Mouse (Mus musculus): Measurements from ENCODE around the gene Meox1. TPM values are rescaled to one million over a fixed set of nuclear protein-coding genes. Genes with fewer than 3 reads are reported as not detected.

The Meox1 gene
- polyA plus RNA-seq, 1 experiment from 2014 or later, result 5.2 TPM

GRCm38 (mm10) chr11:101911855-101912579, 17.8 kb upstream of the Meox1 start:
- no peak for ATAC-seq (ENCODE audit: insufficient number of reproducible peaks, insufficient read depth, low FRiP score, low read depth)
- no peaks in the 10 kb centered on the region for H3K9me3 ChIP-seq (ENCODE audit: control insufficient read depth, low read depth, low read length)
- no peak overlapping the region for H3K4me2 ChIP-seq (replicated peaks; ENCODE audit: low read depth, low read length)
- H3K36me3 ChIP-seq (ENCODE audit: control insufficient read depth, insufficient read depth, low read length), result no peaks in the 10 kb centered on the region
- no peaks in the 10 kb centered on the region for H3K4me1 ChIP-seq (ENCODE audit: control insufficient read depth, insufficient read depth, low read length)
- H3K27ac ChIP-seq (ENCODE audit: low read length), result no peak overlapping the region
- H3K9ac ChIP-seq (replicated peaks; ENCODE audit: low read depth, low read length), result no peak overlapping the region
- 73% methylated on average over 4 of the region's 4 CpGs for WGBS
- no peak overlapping the region for H3K4me3 ChIP-seq (ENCODE audit: low read depth, low read length)
- H3K27me3 ChIP-seq (ENCODE audit: control insufficient read depth, insufficient read depth, low read length), result no peaks in the 10 kb centered on the region

GRCm38 (mm10) chr11:101910230-101910946, 16.2 kb upstream of the Meox1 start:
- WGBS, result 23% methylated on average over 21 of the region's 21 CpGs
- H3K27ac ChIP-seq (ENCODE audit: low read length), result no peak overlapping the region
- no peaks in the 10 kb centered on the region for H3K4me1 ChIP-seq (ENCODE audit: control insufficient read depth, insufficient read depth, low read length)
- H3K27me3 ChIP-seq (ENCODE audit: control insufficient read depth, insufficient read depth, low read length), result no peaks in the 10 kb centered on the region
- H3K36me3 ChIP-seq (ENCODE audit: control insufficient read depth, insufficient read depth, low read length), result no peaks in the 10 kb centered on the region
- no peak overlapping the region for H3K4me3 ChIP-seq (ENCODE audit: low read depth, low read length)
- ATAC-seq (ENCODE audit: insufficient number of reproducible peaks, insufficient read depth, low FRiP score, low read depth), result 0 out of 2 replicates have a peak, but pooled peaks have one; percentile 57
- H3K4me2 ChIP-seq (replicated peaks; ENCODE audit: low read depth, low read length), result no peak overlapping the region
- H3K9me3 ChIP-seq (ENCODE audit: control insufficient read depth, low read depth, low read length), result no peaks in the 10 kb centered on the region
- no peak overlapping the region for H3K9ac ChIP-seq (replicated peaks; ENCODE audit: low read depth, low read length)

DNA sequence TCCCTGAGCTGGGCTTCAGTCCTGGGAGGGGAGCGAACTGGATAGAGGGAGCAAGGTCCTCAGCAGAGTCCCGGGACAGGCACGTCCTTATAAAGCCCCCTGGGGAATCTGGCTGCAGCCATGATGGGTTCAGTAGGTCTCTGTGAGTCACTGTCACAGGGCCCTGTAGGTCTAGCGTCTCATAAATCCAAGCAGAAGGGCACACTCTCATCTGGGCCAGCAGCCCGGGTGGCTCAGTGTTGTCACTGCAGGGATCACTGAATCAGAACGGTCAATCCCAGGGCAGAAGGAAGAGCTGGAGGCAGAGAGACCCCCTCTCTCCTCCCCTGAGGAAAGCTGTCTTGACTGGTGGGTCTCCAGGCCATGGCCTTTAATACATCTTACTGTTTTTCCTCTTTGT, 14.6 kb upstream of the Meox1 start:
- 62% methylated on average over 6 of the region's 6 CpGs for WGBS
- no peaks in the 10 kb centered on the region for H3K9me3 ChIP-seq (ENCODE audit: control insufficient read depth, low read depth, low read length)
- no peaks in the 10 kb centered on the region for H3K36me3 ChIP-seq (ENCODE audit: control insufficient read depth, insufficient read depth, low read length)
- H3K4me1 ChIP-seq (ENCODE audit: control insufficient read depth, insufficient read depth, low read length), result peaks cover 5% of the 10 kb centered on the region; the same call in 1 of the 2 replicates
- H3K27me3 ChIP-seq (ENCODE audit: control insufficient read depth, insufficient read depth, low read length), result no peaks in the 10 kb centered on the region
- ATAC-seq (ENCODE audit: insufficient number of reproducible peaks, insufficient read depth, low FRiP score, low read depth), result no peak
- no peak overlapping the region for H3K4me3 ChIP-seq (ENCODE audit: low read depth, low read length)
- no peak overlapping the region for H3K27ac ChIP-seq (ENCODE audit: low read length)
- no peak overlapping the region for H3K4me2 ChIP-seq (replicated peaks; ENCODE audit: low read depth, low read length)
- no peak overlapping the region for H3K9ac ChIP-seq (replicated peaks; ENCODE audit: low read depth, low read length)

- H3K9ac ChIP-seq (replicated peaks; ENCODE audit: low read depth, low read length), result no peak overlapping the region
- H3K27ac ChIP-seq (ENCODE audit: low read length), result no peak overlapping the region
- H3K36me3 ChIP-seq (ENCODE audit: control insufficient read depth, insufficient read depth, low read length), result no peaks in the 10 kb centered on the region
- no peaks in the 10 kb centered on the region for H3K9me3 ChIP-seq (ENCODE audit: control insufficient read depth, low read depth, low read length)
- peak; percentile 56; the same call in 1 of the 2 replicates for ATAC-seq (ENCODE audit: insufficient number of reproducible peaks, insufficient read depth, low FRiP score, low read depth)
- H3K4me1 ChIP-seq (ENCODE audit: control insufficient read depth, insufficient read depth, low read length), result peaks cover 6% of the 10 kb centered on the region; the same call in 1 of the 2 replicates
- no peak overlapping the region for H3K4me3 ChIP-seq (ENCODE audit: low read depth, low read length)
- WGBS, result 32% methylated on average over 13 of the region's 13 CpGs
- no peaks in the 10 kb centered on the region for H3K27me3 ChIP-seq (ENCODE audit: control insufficient read depth, insufficient read depth, low read length)
- no peak overlapping the region for H3K4me2 ChIP-seq (replicated peaks; ENCODE audit: low read depth, low read length)
Observed at GRCm38 (mm10) chr11:101905115-101905514, 10.9 kb upstream of the Meox1 start.

- Histone ChIP-seq H3K27me3 (ENCODE audit: control insufficient read depth, insufficient read depth, low read length) (no peaks in the 10 kb centered on the region), H3K36me3 (ENCODE audit: control insufficient read depth, insufficient read depth, low read length) (no peaks in the 10 kb centered on the region), H3K9ac (replicated peaks; ENCODE audit: low read depth, low read length) (no peak overlapping the region), H3K9me3 (ENCODE audit: control insufficient read depth, low read depth, low read length) (no peaks in the 10 kb centered on the region), H3K4me1 (ENCODE audit: control insufficient read depth, insufficient read depth, low read length) (peaks cover 14% of the 10 kb centered on the region), H3K4me3 (ENCODE audit: low read depth, low read length) (no peak overlapping the region), H3K4me2 (replicated peaks; ENCODE audit: low read depth, low read length) (no peak overlapping the region), H3K27ac (ENCODE audit: low read length) (0 out of 2 replicates have a peak overlapping the region, but pooled peaks have one; percentile 16)
- 18% methylated on average over 8 of the region's 8 CpGs for whole genome bisulfite sequencing
- no peak for ATAC-seq (ENCODE audit: insufficient number of reproducible peaks, insufficient read depth, low FRiP score, low read depth)
Observed at GRCm38 (mm10) chr11:101901309-101901708, 7.1 kb upstream of the Meox1 start.

DNA sequence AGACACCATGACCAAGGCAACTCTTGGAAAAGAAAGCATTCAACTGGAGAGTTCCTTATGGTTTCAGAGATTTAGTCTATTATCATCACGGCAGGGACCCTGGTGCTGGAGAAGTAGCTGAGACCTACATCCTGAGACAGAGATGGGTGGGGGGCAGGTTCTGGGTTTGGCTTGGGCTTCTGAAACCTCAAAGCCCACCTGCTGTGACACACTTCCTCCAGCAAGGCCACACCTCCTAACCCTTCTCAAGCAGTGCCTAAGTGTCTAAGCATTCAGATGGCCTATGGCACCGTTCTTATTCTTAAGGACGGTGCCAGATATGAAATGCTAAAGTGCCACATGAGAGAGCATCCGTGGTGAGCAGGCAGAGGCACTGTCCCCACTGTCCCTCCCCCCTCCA, 4.2 kb upstream of the Meox1 start:
- Histone ChIP-seq H3K27ac (ENCODE audit: low read length) (no peak overlapping the region), H3K9ac (replicated peaks; ENCODE audit: low read depth, low read length) (no peak overlapping the region), H3K4me1 (ENCODE audit: control insufficient read depth, insufficient read depth, low read length) (peaks cover 18% of the 10 kb centered on the region), H3K4me2 (replicated peaks; ENCODE audit: low read depth, low read length) (no peak overlapping the region), H3K27me3 (ENCODE audit: control insufficient read depth, insufficient read depth, low read length) (no peaks in the 10 kb centered on the region), H3K4me3 (ENCODE audit: low read depth, low read length) (no peak overlapping the region), H3K9me3 (ENCODE audit: control insufficient read depth, low read depth, low read length) (no peaks in the 10 kb centered on the region), H3K36me3 (ENCODE audit: control insufficient read depth, insufficient read depth, low read length) (no peaks in the 10 kb centered on the region)
- no peak for ATAC-seq (ENCODE audit: insufficient number of reproducible peaks, insufficient read depth, low FRiP score, low read depth)
- WGBS, result 93% methylated on average over 4 of the region's 4 CpGs

DNA sequence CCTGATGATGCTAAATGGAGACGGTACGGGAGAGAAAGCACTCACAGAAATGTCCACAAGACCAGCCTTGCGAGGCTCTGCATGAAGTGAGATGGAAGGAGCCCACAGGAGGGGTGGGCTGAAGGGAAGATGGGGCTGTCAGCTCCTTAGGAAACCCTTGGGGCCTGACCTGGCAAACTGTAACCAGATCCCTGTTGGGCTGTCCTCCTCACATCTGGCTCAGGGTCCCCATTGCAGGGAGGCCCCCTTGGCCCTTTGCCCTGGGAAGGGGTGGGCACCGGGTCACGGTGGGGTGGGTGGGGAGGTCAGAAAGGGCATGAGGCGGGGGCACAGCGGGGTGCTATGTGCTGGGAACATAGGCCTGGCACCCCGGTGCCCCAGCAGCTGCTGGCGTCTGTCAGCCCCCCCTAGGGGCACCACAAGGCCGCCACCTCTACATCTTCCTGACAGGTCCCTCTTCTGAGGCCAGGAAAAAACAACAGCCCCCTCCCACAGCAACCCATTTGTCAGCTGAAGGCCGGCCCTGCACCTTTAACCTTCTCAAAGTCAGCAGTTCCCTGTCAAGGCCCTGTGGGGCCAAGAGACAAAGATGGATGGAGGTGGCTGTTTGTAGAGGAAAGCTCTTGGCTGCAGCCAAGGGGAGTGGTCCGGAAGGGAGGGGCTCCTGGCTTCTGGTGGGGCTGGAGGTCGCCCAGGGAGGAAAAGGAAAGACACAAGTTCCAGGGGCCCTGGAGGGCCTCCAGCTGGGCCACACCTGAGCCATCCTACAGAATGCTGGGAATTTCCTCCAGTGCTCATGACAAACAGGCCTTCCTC, 2.6 kb upstream of the Meox1 start:
- H3K4me1 ChIP-seq (ENCODE audit: control insufficient read depth, insufficient read depth, low read length), result peaks cover 19% of the 10 kb centered on the region
- no peak overlapping the region for H3K9ac ChIP-seq (replicated peaks; ENCODE audit: low read depth, low read length)
- 13% methylated on average over 13 of the region's 13 CpGs for WGBS
- H3K9me3 ChIP-seq (ENCODE audit: control insufficient read depth, low read depth, low read length), result no peaks in the 10 kb centered on the region
- no peak overlapping the region for H3K27ac ChIP-seq (ENCODE audit: low read length)
- ATAC-seq (ENCODE audit: insufficient number of reproducible peaks, insufficient read depth, low FRiP score, low read depth), result peak; percentile 28; the same call in 1 of the 2 replicates
- H3K36me3 ChIP-seq (ENCODE audit: control insufficient read depth, insufficient read depth, low read length), result no peaks in the 10 kb centered on the region
- H3K27me3 ChIP-seq (ENCODE audit: control insufficient read depth, insufficient read depth, low read length), result no peaks in the 10 kb centered on the region
- no peak overlapping the region for H3K4me2 ChIP-seq (replicated peaks; ENCODE audit: low read depth, low read length)
- no peak overlapping the region for H3K4me3 ChIP-seq (ENCODE audit: low read depth, low read length)

DNA sequence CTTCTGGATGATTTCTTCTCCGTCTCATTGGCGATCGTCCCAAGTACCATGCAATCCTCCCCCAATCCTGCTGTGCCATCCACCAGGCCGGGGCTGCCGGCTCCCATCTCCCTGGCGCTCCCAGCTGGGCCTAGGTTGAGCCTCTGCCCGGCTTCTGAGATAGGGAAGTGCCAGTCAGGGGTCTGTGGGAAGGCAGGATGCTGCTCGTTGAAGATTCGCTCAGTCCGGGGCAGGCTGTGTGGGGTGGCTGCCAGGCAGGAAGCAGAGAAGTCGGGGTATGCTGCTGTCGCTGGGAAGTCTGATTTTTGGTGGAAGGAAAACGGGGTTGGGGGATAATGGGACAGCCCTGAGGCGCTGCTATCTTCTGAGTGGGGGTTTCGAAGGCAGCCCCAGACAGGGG, 614 bp downstream of the Meox1 start:
- no peak overlapping the region for H3K4me2 ChIP-seq (replicated peaks; ENCODE audit: low read depth, low read length)
- no peak overlapping the region for H3K27ac ChIP-seq (ENCODE audit: low read length)
- no peaks in the 10 kb centered on the region for H3K36me3 ChIP-seq (ENCODE audit: control insufficient read depth, insufficient read depth, low read length)
- no peak overlapping the region for H3K4me3 ChIP-seq (ENCODE audit: low read depth, low read length)
- no peaks in the 10 kb centered on the region for H3K9me3 ChIP-seq (ENCODE audit: control insufficient read depth, low read depth, low read length)
- no peak for ATAC-seq (ENCODE audit: insufficient number of reproducible peaks, insufficient read depth, low FRiP score, low read depth)
- peaks cover 36% of the 10 kb centered on the region for H3K4me1 ChIP-seq (ENCODE audit: control insufficient read depth, insufficient read depth, low read length)
- 34% methylated on average over 15 of the region's 15 CpGs for WGBS
- no peaks in the 10 kb centered on the region for H3K27me3 ChIP-seq (ENCODE audit: control insufficient read depth, insufficient read depth, low read length)
- no peak overlapping the region for H3K9ac ChIP-seq (replicated peaks; ENCODE audit: low read depth, low read length)
